Mouse (Mus musculus) small intestine, adult 2 months (tissue): ENCODE measurements at regions not wholly inside any gene's neighbourhood (a gene's known extent, or its start where the extent isn't known, plus 50 kb on each side); places are given as distances from the start of the nearest gene placed in this dataset.

Source experiments
- CTCF ChIP-seq: fragments of 200-500 bp; IDR thresholded peaks from 2 replicates; pipeline ENCODE4 v1.5.1; 2012; ENCODE audit warnings: low read depth, mild to moderate bottlenecking, control low read depth, inconsistent platforms, low read length, moderate library complexity, mixed read lengths; ENCODE audit not compliant: insufficient replicate concordance, insufficient read length; ENCODE audit errors: extremely low read depth
- POLR2A ChIP-seq: fragments of 200-500 bp; IDR thresholded peaks from 2 replicates; pipeline ENCODE4 v1.6.1; 2012; ENCODE audit warnings: low read depth, mild to moderate bottlenecking, control low read depth, inconsistent platforms, low read length, moderate library complexity

DNA sequence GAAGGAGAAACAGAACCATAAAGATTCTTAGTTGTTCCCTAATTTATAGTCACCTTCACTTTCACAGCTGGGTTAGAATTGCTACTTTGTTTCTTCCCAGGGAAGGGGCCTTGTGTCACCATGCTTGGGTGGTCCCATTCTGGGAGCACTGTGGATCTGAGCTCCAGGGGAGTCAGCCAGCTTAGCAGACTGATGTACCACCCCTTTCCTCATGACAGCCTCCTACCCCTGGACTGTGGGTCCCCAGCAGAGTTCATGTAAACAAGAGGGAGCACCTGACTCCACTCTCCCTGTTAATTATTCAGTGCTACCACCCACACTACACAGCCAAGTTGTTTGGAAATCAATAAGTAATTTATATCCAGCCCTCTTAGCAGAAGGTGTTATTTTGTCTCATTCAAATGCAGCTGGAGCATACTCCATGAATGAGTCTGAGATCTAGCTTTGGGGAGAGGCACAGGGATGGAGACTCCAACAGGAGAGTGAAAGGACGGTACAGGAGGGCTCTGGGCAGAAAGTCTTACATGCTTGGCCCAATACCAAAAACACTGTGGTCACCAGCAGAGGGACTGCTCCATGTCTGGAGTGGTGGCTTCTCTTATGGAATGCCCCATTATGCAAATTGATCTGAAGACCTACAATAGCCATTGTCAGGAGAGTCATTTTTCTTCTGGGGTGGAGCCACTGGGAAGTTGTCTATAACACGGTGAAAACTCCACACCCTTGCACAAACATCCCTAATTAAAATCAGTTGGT is 51.1 kb upstream of the Dock1 start:
- TF ChIP-seq CTCF (no peak), POLR2A (no peak)
